Mouse (Mus musculus) limb, embryonic 12.5 days (tissue): Measurements from ENCODE around the gene Rdh9. TPM values are rescaled to one million over a fixed set of nuclear protein-coding genes. Genes with fewer than 3 reads are reported as not detected.

Experiments used
- polyA plus RNA-seq: library from polyadenylated mRNA; unstranded; fragments of >200 nt; fragmentation: Nextera tagmentation; extraction: Ambion mirVana; gene quantifications from 2 replicates; pipeline ENCODE4 v1.2.1, GENCODE M21; 2016

Gene Rdh9
- polyA plus RNA-seq, 1 experiment from 2014 or later = not detected

Other genes with a start within 250 kb of the Rdh9 start
- 4.2 and 6.3 TPM in 2 replicates for gene Nxph4, start 241.8 kb upstream of the Rdh9 start, polyA plus RNA-seq
- gene Lrp1, start 155.2 kb upstream of the Rdh9 start, polyA plus RNA-seq = 87.6 and 94.7 TPM in 2 replicates
- 8.7 and 12.1 TPM in 2 replicates for gene Stat6, start 133.4 kb upstream of the Rdh9 start, polyA plus RNA-seq
- 12.6 and 13.5 TPM in 2 replicates for gene Nemp1, start 109.5 kb upstream of the Rdh9 start, polyA plus RNA-seq
- gene Nab2, start 107.8 kb upstream of the Rdh9 start, polyA plus RNA-seq = 15.3 and 19.1 TPM in 2 replicates
- 0.33 and 0.59 TPM in 2 replicates for gene Myo1a, start 71.2 kb upstream of the Rdh9 start, polyA plus RNA-seq
- gene Tac2, start 51.9 kb upstream of the Rdh9 start, polyA plus RNA-seq = 1.1 and 1.8 TPM in 2 replicates
- 4.3 and 4.6 TPM in 2 replicates for gene Zbtb39, start 36.8 kb upstream of the Rdh9 start, polyA plus RNA-seq
- 0.49 and 0.59 TPM in 2 replicates for gene Gpr182, start 24.7 kb upstream of the Rdh9 start, polyA plus RNA-seq
- gene Rdh1, start 16.7 kb upstream of the Rdh9 start, polyA plus RNA-seq = 0.05 TPM in 1 of 2 replicates, not detected in the other
- 0.16 TPM in 1 of 2 replicates, not detected in the other for gene Rdh16f1, start 16.6 kb upstream of the Rdh9 start, polyA plus RNA-seq
- gene Rdh16, start 24.8 kb downstream of the Rdh9 start, polyA plus RNA-seq = not detected in 2 replicates
- not detected in 2 replicates for gene Rdh19, start 73.5 kb downstream of the Rdh9 start, polyA plus RNA-seq
- gene Rdh16f2, start 90.1 kb downstream of the Rdh9 start, polyA plus RNA-seq = not detected in 2 replicates
- not detected in 2 replicates for gene Rdh7, start 112.4 kb downstream of the Rdh9 start, polyA plus RNA-seq
- not detected in 2 replicates for gene Sdr9c7, start 122.1 kb downstream of the Rdh9 start, polyA plus RNA-seq
- gene Hsd17b6, start 231.2 kb downstream of the Rdh9 start, polyA plus RNA-seq = not detected in 2 replicates
- gene Prim1, start 238.8 kb downstream of the Rdh9 start, polyA plus RNA-seq = 102 and 104 TPM in 2 replicates